Mouse (Mus musculus) layer of hippocampus, adult 2 months (tissue): ENCODE measurements at regions not wholly inside any gene's neighbourhood (a gene's known extent, or its start where the extent isn't known, plus 50 kb on each side); places are given as distances from the start of the nearest gene placed in this dataset.

Experiments
- DNase-seq, 2 experiments: peaks; one replicate each; pipeline ENCODE4 v3.0.0; 2022; ENCODE audit warnings: low spot score in 2 of 2
- H3K27ac ChIP-seq: fragments of 200-600 bp; 2 replicates; pipeline ENCODE4 v1.8.1; 2022
- H3K4me3 ChIP-seq: fragments of 200-600 bp; 2 replicates; pipeline ENCODE4 v1.8.1; 2022; ENCODE audit warnings: mild to moderate bottlenecking
- CTCF ChIP-seq: fragments of 200-600 bp; conservative IDR thresholded peaks from 2 replicates; pipeline ENCODE4 v1.8.1; 2022; ENCODE audit warnings: antibody characterized with exemption, mild to moderate bottlenecking, moderate library complexity

GRCm38 (mm10) chr1:90440638-90441037 lies 162.1 kb upstream of the Cops8 start:
- TF ChIP-seq CTCF: no peak; the same call in none of the 2 replicates
- Histone ChIP-seq H3K4me3 (no peak overlapping the region), H3K27ac (no peak overlapping the region)
- DNase-seq: no peak

- no peak overlapping the region for H3K4me3 ChIP-seq
- TF ChIP-seq CTCF: no peak
- DNase-seq: no peak
- H3K27ac ChIP-seq: no peak overlapping the region
These were observed 161.5 kb upstream of the Cops8 start for GRCm38 (mm10) chr1:90441134-90441868.

DNA sequence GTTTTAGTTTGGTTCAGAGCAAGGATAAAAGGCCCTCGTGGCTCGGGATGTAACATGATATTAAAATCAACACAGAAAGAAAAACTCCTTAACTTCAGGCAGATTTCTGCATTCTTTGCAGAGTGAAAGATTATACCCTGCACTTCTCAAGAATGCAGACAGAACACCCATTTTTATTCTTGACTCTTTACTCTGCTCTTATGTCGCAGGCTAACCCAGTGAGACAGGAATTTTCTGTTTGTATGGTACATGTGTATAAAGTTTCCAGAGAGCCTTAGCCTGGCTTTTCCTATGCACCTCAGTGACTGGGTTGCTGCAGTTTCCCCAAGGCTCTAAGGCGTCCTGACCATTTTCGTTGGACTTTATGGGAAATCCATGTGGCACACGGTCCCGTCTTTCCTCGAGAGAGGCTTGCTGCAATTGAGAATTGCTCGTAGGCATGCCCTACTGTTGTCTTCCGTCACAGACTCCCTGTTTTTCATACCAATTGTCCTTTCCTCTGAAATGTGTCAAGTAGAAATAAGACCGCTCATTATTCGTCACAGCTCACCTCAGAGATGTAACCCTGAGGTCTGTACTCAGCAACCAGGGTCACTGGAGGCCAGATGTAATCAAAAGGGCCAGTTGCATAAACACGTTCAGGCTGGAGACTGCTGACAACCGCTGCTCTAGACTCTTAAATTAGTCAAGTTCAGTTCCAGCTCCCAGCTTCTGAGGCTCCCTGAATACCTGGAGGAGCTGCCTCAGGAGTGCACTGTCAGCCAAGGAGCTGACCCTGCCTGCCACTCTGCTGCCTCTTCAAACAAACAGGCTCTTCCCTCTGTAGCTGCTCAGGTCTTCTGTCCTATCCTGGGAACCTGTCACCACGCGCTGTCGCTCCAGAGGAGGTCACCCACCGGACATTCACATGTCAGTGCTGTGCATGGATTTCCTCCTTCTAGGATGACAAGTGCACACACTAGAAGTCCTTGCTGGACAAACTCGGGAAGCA lies 160.2 kb upstream of the Cops8 start:
- TF ChIP-seq CTCF: no peak
- Histone ChIP-seq H3K27ac (no peak overlapping the region), H3K4me3 (no peak overlapping the region)
- no peak for DNase-seq

GRCm38 (mm10) chr1:90449571-90450226 lies 153.1 kb upstream of the Cops8 start:
- Histone ChIP-seq H3K27ac (no peak overlapping the region), H3K4me3 (no peak overlapping the region)
- no peak for DNase-seq
- TF ChIP-seq CTCF: no peak

- no peak for DNase-seq
- no peak overlapping the region for H3K4me3 ChIP-seq
- no peak overlapping the region for H3K27ac ChIP-seq
- no peak for TF ChIP-seq CTCF
These were observed 150.7 kb upstream of the Cops8 start for GRCm38 (mm10) chr1:90451942-90452557.

DNA sequence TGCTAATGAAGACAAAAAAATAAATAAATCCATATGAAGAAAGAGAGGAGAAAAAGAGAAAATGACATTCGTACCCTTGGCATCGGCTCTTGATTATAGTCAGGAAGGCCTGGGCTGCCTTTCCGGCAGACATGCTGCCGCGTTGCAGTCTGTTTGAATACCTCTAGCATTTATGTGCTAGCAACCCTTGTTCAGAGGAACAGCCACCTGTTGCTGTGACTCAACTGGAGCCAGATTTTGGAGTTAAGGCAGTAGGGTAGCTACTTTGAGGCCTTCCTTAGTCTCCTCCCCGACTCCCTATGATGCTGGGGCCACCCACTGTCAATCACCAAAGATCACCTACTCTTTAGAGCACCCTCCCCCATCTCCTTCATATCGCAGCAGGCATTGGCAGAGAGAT lies 148.5 kb upstream of the Cops8 start:
- no peak for DNase-seq
- Histone ChIP-seq H3K27ac (no peak overlapping the region), H3K4me3 (no peak overlapping the region)
- no peak for TF ChIP-seq CTCF

- Histone ChIP-seq H3K27ac (no peak overlapping the region), H3K4me3 (no peak overlapping the region)
- no peak for DNase-seq
- no peak for TF ChIP-seq CTCF
These were observed 145.4 kb upstream of the Cops8 start for GRCm38 (mm10) chr1:90457396-90457795.

DNA sequence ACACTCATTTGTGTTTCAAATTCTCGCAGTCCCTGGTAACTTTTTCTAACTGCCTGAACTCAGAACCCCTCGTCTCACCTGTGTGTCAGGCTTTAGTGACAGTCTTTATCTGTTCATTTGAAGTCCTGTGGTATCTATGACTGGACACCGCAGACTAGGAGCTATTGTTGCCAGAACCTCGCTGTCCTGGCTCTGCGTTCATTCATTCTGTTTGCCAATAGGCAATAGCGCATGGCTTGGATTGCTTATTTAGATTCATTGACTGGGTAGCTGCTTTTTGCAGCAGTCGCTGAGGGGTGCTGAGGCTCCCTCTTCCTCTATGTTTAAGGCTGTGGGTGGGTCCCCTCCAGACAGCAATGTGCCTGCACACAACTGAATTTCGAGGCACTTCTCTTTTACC lies 144.6 kb upstream of the Cops8 start:
- no peak for DNase-seq
- no peak for TF ChIP-seq CTCF
- H3K4me3 ChIP-seq: no peak overlapping the region
- no peak overlapping the region for H3K27ac ChIP-seq

DNA sequence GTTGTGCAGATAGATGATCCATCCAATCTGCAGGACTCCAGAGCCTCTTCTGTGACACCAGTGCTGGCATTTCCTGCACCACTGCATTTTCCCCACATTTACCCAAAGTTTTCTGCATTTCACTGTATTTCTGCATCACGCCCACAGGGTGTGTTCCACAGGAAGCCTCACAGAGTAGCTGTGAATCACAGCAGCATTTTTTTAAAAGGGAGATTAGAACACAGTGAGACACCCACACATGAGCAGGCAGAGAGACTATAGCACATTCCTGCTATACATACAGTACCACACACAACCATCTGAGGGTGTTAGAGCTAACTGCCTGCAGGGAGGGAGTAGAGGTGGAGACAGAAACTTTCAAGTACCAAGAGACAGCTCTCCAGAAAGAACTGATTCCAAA lies 141.1 kb upstream of the Cops8 start:
- H3K4me3 ChIP-seq: no peak overlapping the region
- DNase-seq: peak in 1 of 2 experiments; percentile 10
- H3K27ac ChIP-seq: no peak overlapping the region

DNA sequence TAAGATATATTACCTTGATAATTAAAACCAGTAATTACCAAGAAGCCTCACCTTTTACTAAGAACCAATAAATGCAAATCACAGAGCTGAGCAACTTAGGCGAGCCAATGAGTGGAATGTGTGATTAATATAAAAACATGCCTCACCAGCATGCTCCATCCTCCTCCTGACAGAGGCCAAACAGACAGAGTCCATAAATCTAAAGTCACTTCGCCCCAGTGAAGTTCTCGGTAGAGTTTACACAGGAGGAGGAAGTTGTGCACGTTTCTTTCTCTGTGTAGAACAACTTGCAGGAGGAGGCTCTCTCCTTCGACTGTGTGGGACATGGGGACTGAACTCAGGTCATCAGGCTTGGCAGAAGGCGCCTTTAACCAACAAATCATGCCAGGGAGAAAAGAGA lies 139.5 kb upstream of the Cops8 start:
- TF ChIP-seq CTCF: no peak
- no peak overlapping the region for H3K4me3 ChIP-seq
- no peak overlapping the region for H3K27ac ChIP-seq
- no peak for DNase-seq

More for the DNA sequence above, 141.1 kb upstream of the Cops8 start:
- TF ChIP-seq CTCF: peak; percentile 44

DNA sequence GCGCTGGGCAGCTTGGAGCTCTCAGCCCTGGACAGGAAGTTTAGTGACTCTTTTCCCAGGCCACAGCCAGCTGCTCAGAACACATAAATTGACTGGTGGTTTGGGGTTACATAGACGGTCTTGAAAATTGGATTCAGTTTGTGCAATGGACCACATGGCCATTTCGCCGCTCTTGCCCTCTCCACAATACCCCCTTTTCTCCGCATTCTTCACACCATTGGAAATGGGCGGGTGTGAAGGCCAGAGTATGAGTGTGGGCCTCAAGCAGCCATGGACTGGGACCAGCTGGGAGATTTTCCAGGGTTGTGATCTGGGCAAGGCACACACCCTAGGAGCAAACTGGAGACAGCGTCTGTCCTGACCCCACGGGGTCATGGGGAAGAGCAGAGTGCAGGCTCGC lies 135.1 kb upstream of the Cops8 start:
- DNase-seq: no peak
- Histone ChIP-seq H3K4me3 (no peak overlapping the region), H3K27ac (no peak overlapping the region)
- no peak for TF ChIP-seq CTCF

DNA sequence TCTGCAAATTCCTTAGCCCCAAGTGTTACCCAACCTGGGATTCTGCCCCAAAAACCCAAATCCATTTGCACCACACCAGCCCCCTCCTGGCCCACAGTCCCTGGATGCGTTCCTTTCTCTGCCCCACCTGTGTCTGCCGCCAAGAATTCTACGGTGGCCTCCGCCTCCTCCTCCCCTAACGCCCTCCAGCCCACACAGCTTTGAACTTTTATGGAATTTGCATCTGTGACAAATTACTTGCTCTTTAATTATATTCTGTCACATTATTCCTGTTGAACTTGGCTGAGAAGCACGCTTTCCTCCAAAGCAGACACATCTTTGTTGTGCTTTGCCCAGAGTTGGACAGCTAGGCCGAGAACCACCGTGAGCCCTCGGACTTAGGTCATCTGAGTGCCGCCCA lies 131.8 kb upstream of the Cops8 start:
- TF ChIP-seq CTCF: no peak
- H3K27ac ChIP-seq: no peak overlapping the region
- no peak overlapping the region for H3K4me3 ChIP-seq
- DNase-seq: no peak

GRCm38 (mm10) chr1:90471806-90472205 lies 131.0 kb upstream of the Cops8 start:
- 0 out of 2 replicates have a peak, but pooled peaks have one; percentile 3 for TF ChIP-seq CTCF
- no peak overlapping the region for H3K27ac ChIP-seq
- H3K4me3 ChIP-seq: no peak overlapping the region
- DNase-seq: no peak
